Mouse (Mus musculus) 416B (cell line): ENCODE measurements around the gene Orc2.

Experiments used
- DNase-seq: peaks from one replicate; pipeline ENCODE4 v3.0.0; 2011; ENCODE audit warnings: low read depth

Orc2 gene

DNA sequence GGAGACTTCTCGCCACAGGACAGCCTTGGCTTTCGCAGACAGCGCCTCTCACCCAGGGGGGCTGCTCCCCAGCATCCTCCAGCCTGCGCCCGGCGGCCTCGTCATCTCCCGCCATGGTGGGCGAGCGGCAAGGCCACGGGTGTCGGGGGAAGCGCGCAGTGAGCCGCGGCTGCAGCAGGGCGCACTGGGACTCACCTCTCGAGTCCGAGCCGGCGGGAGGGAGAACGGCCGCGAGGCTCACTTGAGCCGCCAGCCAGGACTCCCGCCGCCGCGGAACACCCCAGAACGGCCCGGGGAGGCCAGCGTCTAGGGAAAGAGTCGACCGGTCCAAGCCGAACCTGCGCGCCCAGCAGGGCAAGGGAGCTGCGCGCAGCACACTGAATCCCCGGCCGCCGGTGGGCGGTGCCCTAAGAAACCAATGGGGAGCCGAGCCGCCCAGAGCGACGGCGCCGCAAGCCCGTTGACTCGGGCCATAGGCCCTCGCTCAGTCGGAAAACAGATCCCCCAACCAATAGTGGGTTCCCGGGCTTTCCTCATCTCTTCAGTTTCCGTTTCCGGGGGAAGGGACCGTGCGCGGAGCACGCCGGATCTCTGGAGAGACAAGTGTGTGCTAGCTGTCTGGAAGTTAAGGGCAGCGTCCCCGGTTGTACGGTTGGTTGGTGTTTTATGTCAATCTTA, at the start of gene Orc2:
Orc2 (minus strand) TSS at position 533 of the 678 bp plus-strand sequence.
- peak; percentile 94 for DNase-seq

DNA sequence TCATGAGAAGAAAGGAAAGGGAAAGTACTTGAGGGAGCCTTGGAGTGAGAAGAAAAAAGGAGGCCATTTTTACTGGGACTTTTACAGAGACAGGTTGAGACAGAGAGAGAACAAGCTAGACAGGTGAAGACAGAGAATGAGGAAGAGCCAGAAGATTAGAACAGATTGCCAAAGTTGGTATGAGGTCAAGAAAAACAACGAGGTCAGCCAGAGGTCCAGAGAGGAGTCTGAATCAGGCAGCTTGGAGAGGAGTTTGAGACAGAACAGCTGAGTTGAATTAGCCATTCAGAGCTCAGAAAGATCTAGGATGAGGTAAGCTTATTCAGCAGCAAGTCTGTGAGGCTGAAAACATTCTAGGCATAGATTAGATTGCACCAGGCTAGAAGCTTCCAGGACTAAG, 36.5 kb upstream of the Orc2 start:
- no peak for DNase-seq

DNA sequence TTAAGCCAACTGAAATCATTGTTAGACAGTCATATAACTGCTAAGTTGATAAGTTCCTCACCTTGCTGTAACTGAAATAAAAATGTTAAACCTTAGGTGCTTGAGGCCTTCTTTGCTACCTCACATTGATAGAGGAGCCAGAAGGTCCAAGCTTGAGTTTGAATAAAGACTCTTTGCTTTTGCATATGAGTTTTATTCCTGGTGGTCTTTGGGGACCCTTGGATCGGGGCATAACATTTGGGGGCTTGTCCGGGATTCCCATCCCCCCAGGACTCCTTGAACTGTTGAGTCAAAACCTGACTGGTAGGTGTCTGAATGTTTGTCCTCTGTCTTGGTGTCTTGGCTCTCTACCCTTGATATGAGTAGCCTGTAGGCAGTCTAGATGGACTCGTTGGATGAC, 2.3 kb upstream of the Orc2 start:
- DNase-seq: no peak

- peak; percentile 36 for DNase-seq
These were observed 1.0 kb downstream of the Orc2 start for GRCm38 (mm10) chr1:58503793-58504370.

GRCm38 (mm10) chr1:58503134-58503533, 1.8 kb downstream of the Orc2 start:
- no peak for DNase-seq

- peak; percentile 18 for DNase-seq
These were observed 6.2 kb downstream of the Orc2 start for GRCm38 (mm10) chr1:58498758-58499157.

- DNase-seq: no peak
These were observed 7.2 kb downstream of the Orc2 start for GRCm38 (mm10) chr1:58497678-58498077.

DNA sequence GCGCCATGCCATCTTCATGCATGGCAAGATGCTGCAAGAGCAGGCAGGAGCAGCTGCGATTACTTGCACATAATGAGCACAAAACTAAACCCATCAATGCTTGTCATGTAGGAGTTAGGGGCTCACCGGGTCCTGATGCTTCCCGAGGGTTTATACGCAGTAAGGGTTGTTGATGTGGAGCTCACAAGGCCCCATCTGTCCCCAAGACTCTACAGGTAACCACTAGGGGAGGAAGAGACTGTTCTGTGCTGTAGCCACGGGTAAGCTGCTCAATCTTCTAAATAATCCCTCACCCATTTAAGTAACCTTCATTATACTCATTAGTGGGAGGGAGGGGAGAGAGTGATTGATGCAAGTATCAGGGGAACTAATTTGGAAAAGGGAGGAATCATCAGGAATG, 9.3 kb downstream of the Orc2 start:
- no peak for DNase-seq

DNA sequence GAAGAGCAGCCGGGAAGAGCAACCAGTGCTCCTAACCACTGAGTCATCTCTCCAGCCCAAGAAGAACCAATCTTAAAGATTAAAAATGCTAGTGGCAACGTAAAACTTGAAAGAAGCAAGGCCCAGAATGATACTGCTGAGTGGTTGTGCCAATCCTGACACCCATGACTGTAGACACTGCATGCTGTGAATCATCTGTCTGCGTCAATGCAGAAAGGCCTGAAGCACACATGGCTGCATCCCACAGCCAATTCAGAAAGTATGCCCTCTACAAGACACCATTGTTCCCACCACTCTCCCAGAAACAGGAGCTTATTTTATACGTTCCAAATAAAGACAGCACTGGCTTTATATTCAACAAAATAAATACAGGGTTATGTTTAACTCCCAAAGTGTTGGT, 22.3 kb downstream of the Orc2 start:
- no peak for DNase-seq

- no peak for DNase-seq
These were observed 29.2 kb downstream of the Orc2 start for GRCm38 (mm10) chr1:58475662-58476061.

GRCm38 (mm10) chr1:58465561-58465960, 39.3 kb downstream of the Orc2 start:
- DNase-seq: no peak

- no peak for DNase-seq
These were observed 39.9 kb downstream of the Orc2 start for GRCm38 (mm10) chr1:58465042-58465441.

DNA sequence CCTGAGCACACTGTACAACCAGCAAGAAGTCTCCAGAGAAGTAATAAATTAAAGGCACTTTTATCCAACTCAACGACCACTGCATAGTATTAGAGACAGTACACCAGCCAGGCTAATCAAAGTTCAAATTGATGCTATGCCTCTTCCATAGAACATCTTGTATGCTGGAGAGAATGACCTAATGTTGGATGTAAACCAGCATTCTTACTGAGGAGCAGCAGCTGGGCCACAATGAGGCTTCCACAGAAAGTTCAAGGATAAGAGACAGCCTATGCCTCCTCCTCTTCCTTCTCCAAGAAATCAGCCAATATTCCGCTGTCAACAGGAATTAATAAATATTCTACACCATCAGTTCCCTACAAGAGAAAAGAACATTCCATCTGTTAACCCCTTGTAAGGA, 41.0 kb downstream of the Orc2 start:
- no peak for DNase-seq

GRCm38 (mm10) chr1:58460566-58460965, 44.3 kb downstream of the Orc2 start:
- DNase-seq: peak; percentile 12

DNA sequence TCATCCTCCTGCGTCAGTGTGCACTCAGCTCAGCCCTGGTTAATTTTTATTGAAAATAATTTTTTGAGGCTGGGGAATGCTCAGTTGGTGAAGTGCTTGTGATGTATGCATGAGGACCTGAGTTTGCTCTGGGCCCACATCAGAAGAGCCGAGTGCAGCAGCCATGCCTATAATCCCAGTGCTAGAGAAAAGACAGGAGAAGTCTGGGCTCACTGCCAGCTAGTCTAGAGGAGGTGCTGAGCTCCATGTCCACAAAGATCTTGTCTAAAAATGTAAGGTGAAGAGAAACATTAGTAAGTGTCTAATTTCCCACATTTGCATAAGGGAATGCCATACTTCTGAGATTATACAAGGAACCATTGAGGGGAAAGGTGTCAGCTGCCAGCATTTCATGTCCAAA, 46.0 kb downstream of the Orc2 start:
- no peak for DNase-seq

- no peak for DNase-seq
These were observed 46.7 kb downstream of the Orc2 start for GRCm38 (mm10) chr1:58458175-58458574.

DNA sequence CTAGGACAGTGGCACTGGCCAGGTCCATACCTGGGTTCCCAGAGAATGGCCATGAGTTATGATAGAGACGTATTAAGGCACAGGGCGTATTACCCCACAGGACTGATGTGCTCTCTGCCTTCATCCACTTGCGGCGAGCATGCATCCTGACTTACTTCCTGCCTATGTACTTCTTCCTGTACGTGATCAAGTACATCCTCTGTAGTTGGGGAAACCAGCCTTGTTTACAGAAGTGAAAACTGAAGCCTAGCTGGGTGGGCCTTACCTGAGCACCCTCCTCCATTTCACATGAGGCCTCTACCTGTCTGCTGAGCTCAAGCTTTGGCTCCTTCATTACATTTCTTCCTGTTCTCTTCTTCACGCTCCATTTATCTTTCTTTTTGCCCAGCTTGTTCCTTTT, 50.6 kb downstream of the Orc2 start:
- no peak for DNase-seq

DNA sequence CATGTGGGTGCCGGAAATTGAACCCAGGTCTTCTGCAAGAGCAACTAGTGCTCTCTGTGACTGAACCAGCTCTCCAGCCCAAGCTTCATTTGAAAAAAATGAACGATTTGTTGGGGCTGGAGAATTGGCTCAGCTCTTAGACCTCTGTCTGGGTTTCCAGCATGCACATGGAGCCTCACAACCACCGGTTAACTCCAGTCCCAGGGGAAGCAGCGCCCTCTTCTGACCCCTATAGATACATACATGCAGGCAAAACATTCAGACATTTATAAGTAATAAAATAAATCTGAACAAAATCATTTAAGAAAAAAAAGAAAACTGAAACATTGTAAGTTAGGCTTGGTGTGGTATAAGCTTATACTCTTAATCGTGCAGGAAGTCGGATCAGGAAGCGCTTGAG, 56.5 kb downstream of the Orc2 start:
- DNase-seq: no peak

GRCm38 (mm10) chr1:58447766-58448165, 57.1 kb downstream of the Orc2 start:
- no peak for DNase-seq

DNA sequence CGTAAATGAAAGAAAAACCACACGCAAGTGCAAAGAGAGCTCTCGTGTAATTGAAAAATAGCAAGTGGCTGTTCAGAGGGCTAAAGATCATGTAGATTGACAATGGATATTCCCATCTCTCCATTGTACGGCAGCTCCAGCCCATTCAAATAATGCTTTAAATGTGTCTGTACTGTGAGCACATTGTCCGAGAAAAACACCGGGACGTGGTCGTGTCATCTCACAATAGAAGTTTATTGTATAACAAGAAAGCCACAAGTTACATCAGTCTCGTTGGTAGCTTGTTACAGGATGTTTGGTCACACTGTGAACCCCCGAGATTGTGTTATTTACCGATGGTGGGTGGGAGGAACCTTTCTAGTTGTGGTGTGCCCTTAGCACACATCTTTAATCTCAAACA, 59.0 kb downstream of the Orc2 start:
- DNase-seq: peak; percentile 62

DNA sequence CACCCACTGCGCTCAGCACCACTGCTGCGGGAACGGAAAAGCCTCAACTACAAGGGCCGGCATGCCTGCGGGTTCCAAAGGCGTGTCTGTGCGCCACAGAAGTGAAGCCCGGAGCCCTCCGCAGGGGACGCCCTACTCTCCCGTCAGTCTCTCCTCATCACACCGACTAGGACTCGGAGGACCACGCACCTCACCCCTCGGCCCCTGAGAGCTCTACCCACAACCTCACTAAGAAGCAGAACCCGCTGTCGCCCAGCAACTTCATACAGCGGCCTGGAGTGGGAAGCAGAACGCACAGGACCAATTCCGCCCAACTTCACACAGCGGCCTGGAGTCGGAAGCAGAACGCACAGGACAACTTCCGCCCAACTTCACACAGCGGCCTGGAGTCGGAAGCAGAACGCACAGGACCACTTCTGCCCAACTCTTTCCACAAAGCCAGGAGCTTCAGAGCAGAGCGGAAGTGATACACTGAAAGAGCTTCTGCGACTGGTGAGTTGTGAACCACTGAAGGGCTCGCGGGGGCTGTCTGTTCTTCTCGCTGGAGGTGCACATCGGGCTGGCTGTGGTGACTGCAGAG, 59.7 kb downstream of the Orc2 start, which contains the start of the genes Nif3l1 and Ppil3:
Nif3l1 (plus strand) TSS at position 9 of the 580 bp plus-strand sequence.
Ppil3 (minus strand) TSS at position 344 of the 580 bp plus-strand sequence.
- peak; percentile 96 for DNase-seq

DNA sequence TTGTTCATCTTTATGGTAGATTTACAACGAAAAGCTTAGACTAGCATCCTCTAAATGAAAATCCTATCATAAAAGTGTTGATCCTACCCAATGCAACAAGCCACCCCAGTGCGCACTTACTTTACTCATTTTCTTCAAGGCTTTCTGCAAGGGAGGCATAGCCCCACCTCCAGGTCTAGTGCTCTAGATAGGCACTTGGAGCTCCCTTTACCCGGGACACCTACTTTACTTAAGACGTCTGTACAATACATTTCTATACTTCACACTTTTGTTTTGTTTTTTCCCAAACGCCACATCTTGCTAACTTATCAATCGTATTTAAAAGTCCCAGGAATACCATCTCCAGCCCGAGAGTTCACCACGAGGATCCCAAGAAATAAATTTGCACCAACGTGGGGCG, 60.2 kb downstream of the Orc2 start:
- peak; percentile 57 for DNase-seq

DNA sequence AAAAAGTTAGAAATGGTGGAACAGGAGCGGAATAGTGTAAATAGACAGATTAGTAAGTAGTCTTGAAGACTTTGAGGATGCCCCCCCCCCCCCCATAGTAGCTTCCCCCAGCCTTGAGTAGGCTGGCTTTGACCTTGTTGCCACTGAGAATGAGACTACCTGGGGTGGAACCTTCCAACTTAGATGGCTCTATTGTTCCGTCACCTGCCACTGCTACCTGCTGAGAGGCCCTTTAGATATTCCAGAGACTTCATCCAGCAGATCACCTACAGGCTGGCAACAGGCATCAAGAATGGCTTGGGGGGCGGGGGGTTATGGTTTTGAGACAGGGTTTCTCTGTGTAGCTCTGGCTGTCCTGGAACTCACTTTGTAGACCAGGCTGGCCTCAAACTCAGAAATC, 80.4 kb downstream of the Orc2 start:
- DNase-seq: no peak
